Mouse (Mus musculus): ENCODE measurements around the gene Eaf2.

Gene Eaf2

GRCm38 (mm10) chr16:36751979-36752378, 122.8 kb downstream of the Eaf2 start:
- no peak for DNase-seq

GRCm38 (mm10) chr16:36747767-36748166, 127.0 kb downstream of the Eaf2 start:
- no peak for DNase-seq

- DNase-seq = no peak
Measured at GRCm38 (mm10) chr16:36747068-36747467, 127.7 kb downstream of the Eaf2 start.

- no peak for DNase-seq
Measured at GRCm38 (mm10) chr16:36743580-36743979, 131.2 kb downstream of the Eaf2 start.
